Mouse (Mus musculus): ENCODE measurements around the gene Herc3.

Gene Herc3

GRCm38 (mm10) chr6:58921623-58922022, 90.4 kb downstream of the Herc3 start:
- DNase-seq (ENCODE audit: low spot score), result peak; percentile 12

DNA sequence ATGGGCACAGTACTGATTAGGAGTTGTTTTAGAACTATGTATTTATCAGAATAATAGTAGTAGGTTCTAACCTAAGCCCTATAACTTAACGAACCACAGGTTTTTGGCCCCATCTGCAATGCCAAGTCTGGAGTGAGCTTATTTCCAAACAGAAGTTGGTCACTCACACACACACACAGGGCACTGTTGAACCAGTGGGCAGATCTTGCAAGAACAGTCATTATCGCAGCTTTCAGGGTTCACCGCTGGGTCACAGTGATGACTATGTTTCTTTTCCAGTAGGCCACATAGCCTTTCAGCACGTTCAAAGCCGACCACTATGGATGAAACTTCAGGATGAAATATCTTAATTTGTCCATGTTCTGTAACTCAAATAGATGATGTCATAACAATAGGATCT, 91.2 kb downstream of the Herc3 start:
- no peak for DNase-seq (ENCODE audit: low spot score)

DNA sequence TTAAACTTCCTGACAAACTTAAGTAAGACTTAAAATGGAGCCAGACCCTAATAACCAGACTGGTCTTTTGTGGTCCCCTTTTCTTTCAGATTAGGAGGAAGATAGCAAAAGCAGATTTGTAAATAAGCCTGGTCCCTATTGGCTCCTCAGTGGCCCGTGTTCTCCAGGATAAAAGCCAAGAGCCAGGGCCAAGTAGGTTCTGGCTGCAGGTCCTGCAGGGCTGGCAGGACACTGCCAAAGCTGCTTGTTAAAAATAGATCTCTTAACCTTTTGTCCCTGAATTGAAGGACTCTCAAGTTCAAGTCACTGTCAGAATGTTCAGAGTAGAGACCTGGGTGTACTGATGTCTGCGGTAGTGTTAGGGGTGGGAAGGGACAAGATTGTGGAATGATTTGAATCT, 96.6 kb downstream of the Herc3 start:
- no peak for DNase-seq (ENCODE audit: low spot score)

DNA sequence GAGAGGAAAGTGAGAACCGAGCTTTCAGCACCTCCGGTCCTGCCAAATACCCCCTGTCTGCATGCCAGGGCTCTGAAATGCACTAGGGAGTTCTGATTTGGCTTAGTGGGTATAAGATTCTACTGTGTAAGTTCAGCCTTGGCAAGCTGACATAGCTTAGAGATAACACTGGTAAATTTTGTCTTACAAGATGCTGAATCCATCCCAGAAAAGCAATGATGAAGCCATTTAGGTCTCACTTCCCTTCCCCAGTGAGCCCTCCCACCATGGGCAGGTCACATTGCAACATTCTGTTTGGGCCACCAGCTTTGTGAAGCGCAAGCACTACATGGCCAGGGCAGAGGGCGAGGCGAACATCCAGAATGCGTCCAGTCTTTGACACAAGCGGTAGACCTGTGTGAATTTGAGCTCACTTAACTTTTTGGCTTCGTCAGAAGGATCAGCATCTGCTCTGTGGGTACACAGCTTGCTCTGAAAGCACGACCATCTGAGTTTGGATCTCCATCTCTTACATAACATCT, 98.7 kb downstream of the Herc3 start:
- no peak for DNase-seq (ENCODE audit: low spot score)

DNA sequence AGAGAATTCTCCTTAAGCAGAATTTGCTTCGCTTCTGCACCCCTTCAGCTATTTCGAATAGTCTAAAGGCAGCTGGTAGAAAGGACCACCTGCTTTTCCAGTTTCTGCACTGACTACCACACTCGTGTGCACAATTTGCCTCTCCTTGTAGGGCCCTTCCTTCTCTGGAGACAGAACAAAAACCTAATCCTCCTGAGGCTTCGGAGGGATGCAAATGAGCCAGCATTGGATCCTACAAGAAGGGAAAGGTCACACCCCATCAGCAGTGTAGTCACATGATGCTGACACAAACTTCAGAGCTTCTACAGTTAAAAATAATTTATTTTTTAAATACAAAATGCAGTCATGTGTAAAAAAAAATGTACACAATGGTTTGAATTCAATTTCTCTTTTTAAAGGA, 99.9 kb downstream of the Herc3 start:
- no peak for DNase-seq (ENCODE audit: low spot score)

GRCm38 (mm10) chr6:58932515-58933188, 101.4 kb downstream of the Herc3 start:
- DNase-seq (ENCODE audit: low spot score), result no peak

DNA sequence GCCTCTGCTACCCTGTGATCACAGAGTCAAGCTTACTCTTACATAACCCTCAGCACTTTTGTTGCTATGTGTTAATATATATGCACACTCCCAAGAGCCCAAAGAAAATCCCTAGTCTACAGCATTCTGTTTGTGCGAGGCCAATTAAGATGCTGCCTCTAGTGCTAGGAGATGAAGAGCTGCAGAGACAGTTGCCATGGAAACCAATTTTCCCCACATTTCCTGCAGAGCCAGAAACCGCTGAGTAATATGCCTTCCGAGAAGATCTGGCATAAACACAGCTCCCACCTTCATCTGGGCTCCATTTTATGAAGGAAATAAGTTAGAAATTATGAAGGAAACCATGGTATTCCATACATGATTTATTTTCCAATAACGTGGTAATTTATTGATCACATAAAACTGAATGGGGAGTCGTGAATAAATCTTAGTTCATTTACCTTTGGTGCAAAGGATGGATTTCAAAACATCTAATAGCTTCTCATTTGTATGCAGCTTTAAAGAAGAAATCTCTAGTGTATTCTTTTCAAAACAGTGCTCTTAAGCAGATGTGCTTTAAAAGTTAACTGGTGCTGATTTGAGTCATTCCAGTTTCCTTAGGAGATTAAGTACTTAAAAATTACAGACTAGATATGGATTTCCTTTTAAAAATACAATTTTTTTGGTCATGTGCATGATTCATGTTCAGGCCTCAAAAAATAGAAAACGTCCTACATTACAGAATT, 102.1 kb downstream of the Herc3 start:
- DNase-seq (ENCODE audit: low spot score), result no peak

- no peak for DNase-seq (ENCODE audit: low spot score)
These were observed 102.9 kb downstream of the Herc3 start for GRCm38 (mm10) chr6:58934144-58934543.

GRCm38 (mm10) chr6:58937726-58938125, 106.5 kb downstream of the Herc3 start:
- no peak for DNase-seq (ENCODE audit: low spot score)

DNA sequence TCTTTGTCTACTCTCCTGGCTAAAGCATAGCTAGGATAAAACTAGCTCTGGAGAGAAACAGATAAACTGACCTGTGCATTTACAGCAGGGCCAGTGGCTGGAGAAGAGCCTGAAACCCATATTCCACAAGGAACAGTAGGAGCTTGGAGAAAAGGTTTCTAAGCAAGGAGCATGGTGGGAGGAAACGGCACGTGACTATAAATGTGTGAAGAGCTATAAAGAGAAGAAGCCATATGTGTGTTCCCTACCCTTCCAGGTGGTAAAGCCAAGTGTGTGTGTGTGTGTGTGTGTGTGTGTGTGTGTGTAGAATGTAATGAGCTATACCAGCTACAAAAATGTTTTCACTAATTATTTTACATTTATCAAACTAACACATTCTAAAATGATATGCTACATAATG, 111.0 kb downstream of the Herc3 start:
- no peak for DNase-seq (ENCODE audit: low spot score)

GRCm38 (mm10) chr6:58943958-58944357, 112.7 kb downstream of the Herc3 start:
- no peak for DNase-seq (ENCODE audit: low spot score)

GRCm38 (mm10) chr6:58946246-58946645, 115.0 kb downstream of the Herc3 start:
- DNase-seq (ENCODE audit: low spot score), result no peak

DNA sequence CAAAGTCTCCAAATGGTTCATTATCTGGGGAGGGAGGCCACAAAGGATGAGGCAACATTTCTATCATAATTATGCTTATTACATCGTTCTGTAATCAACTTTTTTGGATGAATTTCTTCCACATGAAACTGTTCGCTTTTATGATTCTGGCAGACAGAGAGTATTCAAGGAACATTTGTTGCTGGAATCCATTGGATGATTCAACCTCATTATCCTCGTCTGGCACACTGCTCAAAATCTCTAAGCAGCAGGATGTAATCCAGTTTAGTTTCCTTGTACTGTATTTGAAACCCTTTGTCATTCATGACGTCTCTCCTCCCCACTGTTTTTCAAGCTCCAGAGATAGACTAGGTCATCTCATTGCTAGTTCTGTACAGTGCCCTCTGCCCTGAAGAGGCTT, 115.6 kb downstream of the Herc3 start:
- DNase-seq (ENCODE audit: low spot score), result no peak

- DNase-seq (ENCODE audit: low spot score), result no peak
These were observed 119.1 kb downstream of the Herc3 start for GRCm38 (mm10) chr6:58950410-58950809.

DNA sequence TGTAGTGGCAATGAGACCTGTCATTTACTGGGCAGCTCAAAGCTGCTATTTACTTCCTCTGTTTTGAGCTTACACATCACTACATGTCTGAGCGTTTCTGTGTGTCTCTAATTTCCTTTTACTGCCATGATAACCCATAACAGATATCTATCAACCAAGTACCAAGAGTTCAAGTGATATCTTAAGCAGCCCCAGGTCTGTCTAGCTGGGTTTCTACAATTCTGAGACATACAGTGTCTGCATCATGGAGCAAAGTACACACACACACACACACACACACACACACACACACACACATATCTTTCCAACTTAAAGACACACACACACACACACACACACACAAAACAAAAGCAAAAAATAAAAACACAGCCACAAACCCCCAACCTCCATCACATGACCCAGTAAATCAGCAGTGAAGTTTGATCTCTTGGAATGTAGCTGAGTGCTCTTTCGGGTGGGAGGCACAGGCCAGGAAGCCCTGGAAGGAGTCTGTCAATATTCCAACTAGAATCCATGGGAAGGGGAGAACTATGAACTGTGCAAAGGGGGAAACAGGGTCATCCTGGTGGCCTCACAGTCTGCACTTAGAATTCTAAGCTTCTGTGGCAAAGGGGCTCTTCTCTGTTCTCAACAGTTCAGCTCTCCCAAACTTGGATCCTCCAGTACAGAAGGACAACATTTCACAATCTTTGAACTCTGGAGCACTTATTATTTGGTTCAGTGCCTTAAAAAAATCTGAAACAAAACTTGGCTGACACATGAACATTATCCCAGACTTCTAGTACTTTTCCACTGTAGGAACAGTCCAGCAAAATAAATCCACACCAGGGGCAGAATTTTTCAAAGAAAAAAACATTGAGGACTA, 120.1 kb downstream of the Herc3 start:
- DNase-seq (ENCODE audit: low spot score), result no peak

GRCm38 (mm10) chr6:58960523-58960922, 129.3 kb downstream of the Herc3 start:
- DNase-seq (ENCODE audit: low spot score), result no peak

- DNase-seq (ENCODE audit: low spot score), result no peak
These were observed 131.4 kb downstream of the Herc3 start for GRCm38 (mm10) chr6:58962691-58963090.

- no peak for DNase-seq (ENCODE audit: low spot score)
These were observed 132.8 kb downstream of the Herc3 start for GRCm38 (mm10) chr6:58964091-58964490.

DNA sequence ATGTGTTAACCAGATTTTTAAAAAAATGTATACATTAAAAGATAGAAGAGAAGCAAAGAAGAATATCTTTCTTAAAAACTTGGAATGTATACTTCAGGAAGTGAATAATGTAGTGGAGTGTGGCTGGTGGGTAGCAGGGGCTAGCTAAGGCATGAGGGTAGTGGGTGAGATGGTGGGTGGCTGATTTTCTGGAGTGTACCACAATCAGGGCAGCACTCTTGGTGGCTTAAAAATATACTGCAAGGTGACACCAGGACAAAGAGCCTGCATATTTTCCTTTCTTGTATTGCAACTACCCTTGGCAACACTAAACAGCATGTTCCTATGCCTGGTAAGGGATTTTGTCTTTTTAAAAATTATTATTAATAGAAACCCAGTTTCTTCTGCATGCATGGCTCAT, 133.3 kb downstream of the Herc3 start:
- no peak for DNase-seq (ENCODE audit: low spot score)

GRCm38 (mm10) chr6:58965071-58965831, 134.0 kb downstream of the Herc3 start:
- no peak for DNase-seq (ENCODE audit: low spot score)

DNA sequence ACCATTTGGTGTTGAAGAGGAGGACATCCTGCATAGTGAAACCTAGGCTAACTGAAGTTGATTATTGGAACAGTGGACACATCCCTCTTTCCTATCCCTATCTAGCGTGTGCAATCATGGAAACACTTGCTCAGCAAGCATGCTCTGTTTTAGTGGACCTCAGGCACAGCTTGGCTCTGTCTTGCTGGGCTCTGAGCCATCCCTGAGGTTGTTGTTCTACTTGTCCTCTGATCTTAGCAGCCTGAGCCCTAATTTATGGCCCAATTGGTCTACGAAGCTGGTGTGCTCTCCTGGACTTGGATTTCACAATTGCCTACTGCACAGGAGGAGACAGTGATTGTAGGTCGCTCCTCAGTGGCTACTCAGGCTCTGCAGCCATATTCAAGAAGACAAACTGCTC, 137.0 kb downstream of the Herc3 start:
- peak; percentile 20 for DNase-seq (ENCODE audit: low spot score)
